Mouse (Mus musculus): ENCODE measurements around the gene Cd200r3.

DNA sequence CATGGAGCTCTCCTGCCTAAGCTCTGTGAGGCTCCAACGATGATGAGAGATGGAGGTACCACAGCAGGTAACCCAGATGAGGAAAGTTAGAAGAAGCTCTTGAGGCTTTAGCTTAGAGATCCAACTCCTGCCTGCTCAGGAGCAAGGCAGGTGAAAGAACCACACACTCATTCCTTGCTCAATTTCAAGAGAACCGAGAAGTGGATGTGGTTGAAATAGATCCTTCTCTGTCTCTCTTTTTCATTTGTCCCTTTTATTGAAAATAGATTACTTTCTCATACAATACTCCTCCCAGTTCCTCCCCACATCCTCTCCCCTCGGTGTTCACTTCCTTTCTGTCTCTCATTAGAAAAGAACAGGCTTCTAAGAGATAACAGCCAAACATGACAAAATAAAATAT, 56.1 kb downstream of the Cd200r3 start:
- TF ChIP-seq E2F4 (IDR thresholded peaks at IDR 0.05; ENCODE audit: insufficient read depth) = no peak
- TF ChIP-seq MYOD1 (IDR thresholded peaks at IDR 0.05; ENCODE audit: control insufficient read depth in 1 of 3, insufficient read length in 2 of 3, low read depth in 2 of 3) = no peak
- no peak for TF ChIP-seq POLR2AphosphoS2 (IDR thresholded peaks at IDR 0.05; ENCODE audit: insufficient read length, low read depth)
- TF ChIP-seq POLR2A (IDR thresholded peaks at IDR 0.05; ENCODE audit: insufficient read length, low read depth) = no peak
- no peak for TF ChIP-seq MYOG (IDR thresholded peaks at IDR 0.05; ENCODE audit: control insufficient read depth in 1 of 3, insufficient read depth in 1 of 3, insufficient read length in 2 of 3, low read depth in 2 of 3)
- TF ChIP-seq SRF (IDR thresholded peaks at IDR 0.05; ENCODE audit: control insufficient read depth, insufficient read length, low read depth) = no peak
- TF ChIP-seq CEBPB (IDR thresholded peaks at IDR 0.05; ENCODE audit: insufficient read depth, poor library complexity, severe bottlenecking) = no peak
